Mouse (Mus musculus) liver, postnatal 0 days (tissue): ENCODE results near the gene Ptprg.

Source experiments
- CTCF ChIP-seq: sonication (generic); IDR thresholded peaks from 2 replicates; pipeline ENCODE4 v1.5.1; 2016; ENCODE audit warnings: antibody characterized with exemption, low read depth
- EP300 ChIP-seq: IDR thresholded peaks from 2 replicates; pipeline ENCODE4 v1.6.1; 2016; ENCODE audit warnings: antibody characterized with exemption, low read depth, mild to moderate bottlenecking

- TF ChIP-seq CTCF (no peak), EP300 (no peak)
Observed at GRCm38 (mm10) chr14:12178645-12179044, 625.3 kb downstream of the Ptprg start.
